Mouse (Mus musculus) layer of hippocampus, adult 2 months (tissue): Measurements from ENCODE around the gene Rexo1. TPM values are rescaled to one million over a fixed set of nuclear protein-coding genes. Genes with fewer than 3 reads are reported as not detected.

Experiments used
- DNase-seq, 2 experiments: peaks; one replicate each; pipeline ENCODE4 v3.0.0; 2022; ENCODE audit warnings: low spot score in 2 of 2
- H3K27ac ChIP-seq: fragments of 200-600 bp; 2 replicates; pipeline ENCODE4 v1.8.1; 2022
- H3K4me3 ChIP-seq: fragments of 200-600 bp; 2 replicates; pipeline ENCODE4 v1.8.1; 2022; ENCODE audit warnings: mild to moderate bottlenecking
- CTCF ChIP-seq: fragments of 200-600 bp; conservative IDR thresholded peaks from 2 replicates; pipeline ENCODE4 v1.8.1; 2022; ENCODE audit warnings: antibody characterized with exemption, mild to moderate bottlenecking, moderate library complexity
- total RNA-seq, 2 experiments: library from RNA; stranded (reverse); gene quantifications; 2 replicates each; pipeline ENCODE4 v1.2.3; 2021

The Rexo1 gene
- total RNA-seq, 2 experiments from 2014 or later, result 51.6 to 52.8 TPM

DNA sequence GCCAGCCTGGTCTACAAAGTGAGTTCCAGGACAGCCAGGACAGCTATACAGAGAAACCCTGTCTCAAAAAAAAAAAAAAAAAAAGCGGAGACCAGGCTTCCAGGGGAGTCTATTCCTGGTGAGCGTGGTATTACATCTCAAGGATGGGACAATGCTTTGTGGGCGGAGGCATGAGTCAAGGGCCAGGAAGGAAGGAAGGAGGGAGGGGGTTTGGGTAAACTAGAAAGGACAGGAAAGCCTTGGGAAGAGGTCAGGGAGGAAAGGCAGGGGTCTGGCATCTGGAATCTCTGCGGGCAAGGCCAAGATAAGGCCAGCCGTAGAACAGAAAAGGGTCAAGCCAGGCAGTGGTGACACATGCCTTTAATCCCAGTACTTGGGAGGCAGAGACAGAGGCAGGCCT lies 21.9 kb downstream of the Rexo1 start:
- no peak overlapping the region for H3K4me3 ChIP-seq
- no peak for DNase-seq
- H3K27ac ChIP-seq, result no peak overlapping the region
- no peak for TF ChIP-seq CTCF

DNA sequence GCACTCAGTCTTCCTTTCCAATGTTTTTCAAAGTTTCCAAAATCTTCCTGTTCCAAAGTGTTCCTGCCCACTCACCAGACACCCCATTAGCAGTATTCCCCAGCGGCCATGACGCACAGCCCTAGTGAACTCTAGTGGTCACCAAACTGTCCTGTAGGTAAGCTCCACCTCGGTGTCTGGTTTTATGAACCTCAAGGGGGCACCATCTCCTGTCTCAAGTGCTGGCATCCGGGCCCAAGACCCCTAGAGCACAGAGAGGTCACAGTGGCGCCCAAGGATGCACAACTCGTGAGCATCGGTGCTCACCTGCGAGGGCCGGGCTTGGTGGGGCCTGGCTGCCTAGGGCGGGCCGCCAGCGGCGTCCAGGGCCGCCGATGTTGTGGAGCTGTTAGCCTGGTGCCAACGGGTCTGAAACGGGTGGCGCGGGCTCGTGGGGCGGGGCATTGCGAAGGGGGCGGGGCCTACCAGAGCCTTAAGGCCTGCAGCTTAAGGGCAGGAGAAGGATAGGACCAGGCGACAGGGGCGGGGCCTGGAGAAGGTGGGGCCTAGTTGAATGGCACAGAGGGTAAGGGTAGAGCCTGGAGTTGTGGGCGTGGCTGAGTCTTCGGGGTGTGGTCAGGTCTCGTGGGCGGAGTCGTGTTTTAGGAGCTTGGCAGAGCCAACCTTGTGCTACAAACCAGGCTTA lies 22.5 kb downstream of the Rexo1 start, which contains the start of gene Atp8b3:
TSS of gene Atp8b3 (minus strand) at position 415 of the 685 bp plus-strand sequence.
- no peak for DNase-seq
- TF ChIP-seq CTCF, result peak; percentile 39
- Histone ChIP-seq H3K4me3 (no peak within 1 kb of the TSS), H3K27ac (no peak within 1 kb of the TSS)

GRCm38 (mm10) chr10:80538180-80538579 lies 23.2 kb downstream of the Rexo1 start:
- no peak for TF ChIP-seq CTCF
- H3K4me3 ChIP-seq, result no peak overlapping the region
- no peak for DNase-seq
- H3K27ac ChIP-seq, result no peak overlapping the region

- no peak overlapping the region for H3K4me3 ChIP-seq
- no peak overlapping the region for H3K27ac ChIP-seq
- no peak for DNase-seq
- TF ChIP-seq CTCF, result no peak
Observed at GRCm38 (mm10) chr10:80535711-80536110, 25.6 kb downstream of the Rexo1 start.

DNA sequence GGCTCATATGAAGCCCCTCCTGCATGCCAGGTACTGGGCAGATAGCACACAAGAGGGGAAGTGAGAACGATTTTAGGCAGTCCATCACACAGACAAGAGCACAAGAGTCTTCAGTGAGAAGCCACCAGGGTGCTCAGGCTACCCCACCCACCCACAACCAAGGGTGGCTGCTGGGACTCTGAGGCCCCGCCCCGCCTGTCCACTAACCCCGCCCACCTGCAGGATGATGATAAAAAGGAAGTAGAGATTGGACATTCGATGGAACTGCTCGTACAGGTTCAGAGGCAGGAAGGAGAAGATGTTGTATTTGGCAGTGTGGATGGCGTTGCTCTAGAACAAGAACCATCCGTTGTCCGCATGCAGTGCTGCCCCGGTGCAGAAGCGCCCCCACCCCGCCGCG lies 26.3 kb downstream of the Rexo1 start:
- TF ChIP-seq CTCF, result no peak
- Histone ChIP-seq H3K27ac (no peak overlapping the region), H3K4me3 (no peak overlapping the region)
- DNase-seq, result no peak

- no peak overlapping the region for H3K4me3 ChIP-seq
- no peak for DNase-seq
- TF ChIP-seq CTCF, result no peak
- no peak overlapping the region for H3K27ac ChIP-seq
Observed at GRCm38 (mm10) chr10:80533704-80534103, 27.7 kb downstream of the Rexo1 start.

GRCm38 (mm10) chr10:80532783-80533182 lies 28.6 kb downstream of the Rexo1 start:
- no peak overlapping the region for H3K4me3 ChIP-seq
- TF ChIP-seq CTCF, result no peak
- no peak for DNase-seq
- no peak overlapping the region for H3K27ac ChIP-seq

GRCm38 (mm10) chr10:80526172-80526571 lies 35.2 kb downstream of the Rexo1 start:
- Histone ChIP-seq H3K27ac (no peak overlapping the region), H3K4me3 (no peak overlapping the region)
- no peak for TF ChIP-seq CTCF
- no peak for DNase-seq

GRCm38 (mm10) chr10:80523299-80523698 lies 38.1 kb downstream of the Rexo1 start:
- no peak overlapping the region for H3K27ac ChIP-seq
- peak; percentile 54 for TF ChIP-seq CTCF

DNA sequence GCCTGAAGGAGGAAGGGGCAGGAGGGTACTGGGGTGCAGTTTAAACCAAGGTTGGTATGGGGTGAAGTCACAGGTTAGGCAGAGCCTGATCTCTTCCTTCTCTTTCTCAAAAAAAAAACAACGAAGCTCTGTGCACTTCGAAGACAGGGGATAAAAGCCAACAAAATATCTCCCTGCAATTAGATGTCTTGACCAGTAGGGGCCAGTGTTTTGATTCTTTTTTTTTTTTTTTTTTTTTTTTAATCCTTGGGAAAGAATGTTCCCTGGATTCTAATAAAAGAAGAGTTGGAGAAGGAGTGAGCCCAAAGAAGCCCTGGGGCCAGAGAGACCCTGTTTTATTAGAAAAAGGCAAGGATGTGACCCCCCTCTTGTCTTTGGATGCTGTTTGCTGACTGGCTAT lies 42.1 kb downstream of the Rexo1 start:
- no peak overlapping the region for H3K4me3 ChIP-seq
- no peak overlapping the region for H3K27ac ChIP-seq
- no peak for DNase-seq
- TF ChIP-seq CTCF, result peak; percentile 69

More at GRCm38 (mm10) chr10:80523299-80523698, 38.1 kb downstream of the Rexo1 start:
- no peak for DNase-seq
- H3K4me3 ChIP-seq, result no peak overlapping the region

GRCm38 (mm10) chr10:80513739-80514138 lies 47.6 kb downstream of the Rexo1 start:
- DNase-seq, result no peak
- Histone ChIP-seq H3K4me3 (no peak overlapping the region), H3K27ac (no peak overlapping the region)
- no peak for TF ChIP-seq CTCF

DNA sequence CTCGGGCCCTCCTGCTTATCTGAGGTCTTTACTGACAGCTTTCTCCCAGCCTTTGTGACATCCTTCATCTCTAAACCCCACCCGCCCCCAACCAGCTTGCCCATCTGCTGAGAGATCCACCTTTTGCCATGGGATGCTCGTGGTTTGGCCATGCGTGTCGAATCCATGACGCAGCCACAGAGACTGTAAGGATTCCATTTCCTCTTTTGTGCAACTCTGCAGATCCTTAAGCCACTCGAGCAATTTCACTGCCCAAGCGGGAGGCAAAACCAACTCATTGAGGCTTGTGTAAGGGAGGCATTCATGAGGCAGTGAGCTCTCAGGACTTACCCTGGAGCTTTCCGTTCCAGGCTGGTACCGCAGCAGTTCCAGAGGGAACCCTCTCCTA lies 51.1 kb downstream of the Rexo1 start:
- no peak for DNase-seq

GRCm38 (mm10) chr10:80509412-80510272 lies 51.7 kb downstream of the Rexo1 start:
- peak; percentile 96 for TF ChIP-seq CTCF
- no peak overlapping the region for H3K27ac ChIP-seq
- peak overlapping the region; percentile 40 for H3K4me3 ChIP-seq
- peak; percentile 68 to 87 for DNase-seq

More for the DNA sequence above, 51.1 kb downstream of the Rexo1 start:
- H3K27ac ChIP-seq, result no peak overlapping the region
- H3K4me3 ChIP-seq, result no peak overlapping the region
- TF ChIP-seq CTCF, result no peak

GRCm38 (mm10) chr10:80506222-80506621 lies 55.1 kb downstream of the Rexo1 start:
- peak; percentile 74 for TF ChIP-seq CTCF
- no peak overlapping the region for H3K27ac ChIP-seq
- H3K4me3 ChIP-seq, result no peak overlapping the region
- peak; percentile 15 to 72 for DNase-seq
